Mouse (Mus musculus) thymus, adult 2 months (tissue): ENCODE measurements around the gene Sprr2e. TPM values are rescaled to one million over a fixed set of nuclear protein-coding genes. Genes with fewer than 3 reads are reported as not detected.

Experiments
- DNase-seq: peaks from one replicate; pipeline ENCODE4 v3.0.0; 2021
- H3K27ac ChIP-seq: fragments of 200-500 bp; 2 replicates; pipeline ENCODE4 v1.5.1; 2012; ENCODE audit warnings: low read length, control low read depth; ENCODE audit not compliant: control insufficient read depth, insufficient read depth
- H3K27me3 ChIP-seq: fragments of 200-500 bp; 2 replicates; pipeline ENCODE4 v1.6.1; 2012; ENCODE audit warnings: mild to moderate bottlenecking, low read length, moderate library complexity, mixed read lengths; ENCODE audit not compliant: control insufficient read depth, insufficient read depth
- H3K36me3 ChIP-seq: fragments of 200-500 bp; 2 replicates; pipeline ENCODE4 v1.6.1; 2012; ENCODE audit warnings: mild to moderate bottlenecking, low read length, moderate library complexity; ENCODE audit not compliant: control insufficient read depth, insufficient read depth
- H3K4me1 ChIP-seq: fragments of 200-500 bp; replicated peaks from 2 replicates; pipeline ENCODE4 v1.6.1; 2012; ENCODE audit warnings: low read length; ENCODE audit not compliant: control insufficient read depth, insufficient read depth
- H3K4me3 ChIP-seq: fragments of 200-500 bp; 2 replicates; pipeline ENCODE4 v1.5.1; 2012; ENCODE audit warnings: mild to moderate bottlenecking, low read length, control low read depth, moderate library complexity; ENCODE audit not compliant: control insufficient read depth, insufficient read depth
- CTCF ChIP-seq: fragments of 200-500 bp; IDR thresholded peaks from 2 replicates; pipeline ENCODE4 v1.5.1; 2012; ENCODE audit warnings: mild to moderate bottlenecking, control low read depth, low read length, moderate library complexity, borderline replicate concordance; ENCODE audit not compliant: control insufficient read depth, poor library complexity, insufficient read depth; ENCODE audit errors: extremely low read depth
- POLR2A ChIP-seq: fragments of 200-500 bp; IDR thresholded peaks from 2 replicates; pipeline ENCODE4 v1.6.1; 2012; ENCODE audit warnings: mild to moderate bottlenecking, low read length, control low read depth, moderate library complexity; ENCODE audit not compliant: control insufficient read depth, poor library complexity, insufficient read depth; ENCODE audit errors: extremely low read depth
- WGBS: fragments of 180-500 bp; shearing (Covaris S2); methylation state at CpG from one replicate; pipeline ENCODE4 v1.1.7; 2018; 5-methylcytosine and 5-hydroxymethylcytosine counted together
- polyA plus RNA-seq: library from polyadenylated mRNA; depleted of rRNA; stranded (reverse); fragments of >200 nt; gene quantifications from 2 replicates; pipeline ENCODE4 v1.2.3, GENCODE M21; 2012; rRNA removed

The Sprr2e gene
- polyA plus RNA-seq, 1 experiment = 1.4 TPM

GRCm38 (mm10) chr3:92364887-92365286 lies 12.9 kb downstream of the Sprr2e start, which contains the start of gene Sprr2f:
TSS of gene Sprr2f (plus strand) at chr3:92365187.
- no peaks in the 10 kb centered on the region for H3K4me1 ChIP-seq
- DNase-seq = no peak
- no peak within 1 kb of the TSS for H3K27ac ChIP-seq
- H3K36me3 ChIP-seq = no peaks in the 10 kb centered on the region
- TF ChIP-seq CTCF = no peak
- TF ChIP-seq POLR2A = no peak
- no peak within 1 kb of the TSS for H3K4me3 ChIP-seq
- 77% methylated on average over 3 of the region's 3 CpGs for WGBS
- H3K27me3 ChIP-seq = no peaks in the 10 kb centered on the region

GRCm38 (mm10) chr3:92373613-92374012 lies 21.7 kb downstream of the Sprr2e start:
- H3K4me1 ChIP-seq = no peaks in the 10 kb centered on the region
- DNase-seq = no peak
- no peak overlapping the region for H3K27ac ChIP-seq
- H3K4me3 ChIP-seq = no peak overlapping the region
- no peaks in the 10 kb centered on the region for H3K36me3 ChIP-seq
- no peak for TF ChIP-seq POLR2A
- TF ChIP-seq CTCF = no peak
- H3K27me3 ChIP-seq = no peaks in the 10 kb centered on the region
- 67% methylated on average over 2 of the region's 2 CpGs for WGBS

DNA sequence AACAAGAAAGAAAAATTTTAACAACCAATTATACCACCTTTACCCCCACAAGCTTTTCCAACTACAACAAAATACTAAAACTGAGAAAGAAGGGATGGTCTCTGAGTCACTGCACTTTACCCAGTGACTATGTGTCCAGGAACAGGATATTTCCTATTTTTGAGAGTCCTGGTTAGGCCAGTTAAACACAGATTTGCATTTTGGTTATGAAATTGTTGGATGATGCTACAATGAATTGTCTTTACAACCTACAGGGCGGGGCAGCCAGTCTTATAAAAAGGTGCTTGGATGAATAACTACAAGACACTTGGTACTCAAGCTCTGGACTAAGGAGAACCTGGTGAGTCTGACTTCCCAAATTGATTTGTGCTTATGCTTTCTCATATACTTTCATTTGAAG lies 33.4 kb downstream of the Sprr2e start, which contains the start of gene Sprr2h:
Sprr2h (plus strand) TSS at position 301 of the 400 bp plus-strand sequence.
- TF ChIP-seq CTCF (no peak), POLR2A (no peak)

GRCm38 (mm10) chr3:92394301-92394700 lies 42.4 kb downstream of the Sprr2e start:
- Histone ChIP-seq H3K4me3 (no peak overlapping the region), H3K4me1 (no peaks in the 10 kb centered on the region), H3K36me3 (no peaks in the 10 kb centered on the region), H3K27ac (no peak overlapping the region), H3K27me3 (no peaks in the 10 kb centered on the region)
- DNase-seq = no peak
- 24% methylated on average over 1 of the region's 1 CpGs for WGBS
- TF ChIP-seq CTCF = no peak
- no peak for TF ChIP-seq POLR2A

More for the DNA sequence above, 33.4 kb downstream of the Sprr2e start, which contains the start of gene Sprr2h:
- Histone ChIP-seq H3K4me3 (no peak within 1 kb of the TSS), H3K27me3 (no peaks in the 10 kb centered on the region), H3K4me1 (no peaks in the 10 kb centered on the region), H3K36me3 (no peaks in the 10 kb centered on the region), H3K27ac (no peak within 1 kb of the TSS)
- DNase-seq = no peak
- WGBS = 90% methylated on average over 1 of the region's 1 CpGs

Other genes starting within 250 kb of the Sprr2e start
- gene Prr9, start 228.2 kb upstream of the Sprr2e start, polyA plus RNA-seq = 0.14 TPM in 1 of 2 replicates, not detected in the other
- 0.27 TPM in 1 of 2 replicates, not detected in the other for gene Lelp1, start 209.4 kb upstream of the Sprr2e start, polyA plus RNA-seq
- 1.3 and 1.5 TPM in 2 replicates for gene Sprr2a1, start 136.3 kb upstream of the Sprr2e start, polyA plus RNA-seq
- 294 and 400 TPM in 2 replicates for gene Sprr2a2, start 136.2 kb upstream of the Sprr2e start, polyA plus RNA-seq
- gene Sprr2a3, start 66.7 kb upstream of the Sprr2e start, polyA plus RNA-seq = 7.0 and 8.8 TPM in 2 replicates
- gene Sprr2b, start 35.5 kb upstream of the Sprr2e start, polyA plus RNA-seq = 0.42 and 0.51 TPM in 2 replicates
- gene Sprr2d, start 13.0 kb upstream of the Sprr2e start, polyA plus RNA-seq = 0.73 and 2.9 TPM in 2 replicates
- 0.52 and 0.93 TPM in 2 replicates for gene Sprr2f, start 13.0 kb downstream of the Sprr2e start, polyA plus RNA-seq
- gene Sprr2h, start 33.5 kb downstream of the Sprr2e start, polyA plus RNA-seq = 0.15 TPM in 1 of 2 replicates, not detected in the other
- 1.8 TPM in 2 replicates for gene Sprr2i, start 55.8 kb downstream of the Sprr2e start, polyA plus RNA-seq
- gene Sprr2j-ps, start 65.9 kb downstream of the Sprr2e start, polyA plus RNA-seq = 0.22 and 0.34 TPM in 2 replicates
- gene Gm9774, start 77.3 kb downstream of the Sprr2e start, polyA plus RNA-seq = 9.9 and 12.4 TPM in 2 replicates
- gene Sprr2k, start 80.4 kb downstream of the Sprr2e start, polyA plus RNA-seq = not detected in 2 replicates
- gene Sprr1b, start 86.6 kb downstream of the Sprr2e start, polyA plus RNA-seq = 2.2 and 2.5 TPM in 2 replicates
- 0.14 and 0.51 TPM in 2 replicates for gene Sprr3, start 106.6 kb downstream of the Sprr2e start, polyA plus RNA-seq
- gene Sprr1a, start 133.8 kb downstream of the Sprr2e start, polyA plus RNA-seq = 30.1 and 34.5 TPM in 2 replicates
- not detected in 2 replicates for gene Sprr4, start 148.3 kb downstream of the Sprr2e start, polyA plus RNA-seq
- 0.82 and 1.9 TPM in 2 replicates for gene 2310046K23Rik, start 182.4 kb downstream of the Sprr2e start, polyA plus RNA-seq
- gene Ivl, start 221.6 kb downstream of the Sprr2e start, polyA plus RNA-seq = 0.26 and 0.28 TPM in 2 replicates
- gene Smcp, start 236.9 kb downstream of the Sprr2e start, polyA plus RNA-seq = 0.45 and 1.3 TPM in 2 replicates